Mouse (Mus musculus) heart, postnatal 14 days (tissue): ENCODE data around the gene Taar7e. TPM values are rescaled to one million over a fixed set of nuclear protein-coding genes. Genes with fewer than 3 reads are reported as not detected.
"Not testable (repeated sequence)": the region's sequence is repeated elsewhere in the genome, so short reads cannot be mapped to it uniquely, and the experiment has no call there.

Experiments used
- DNase-seq, 2 experiments: peaks; one replicate each; pipeline ENCODE4 v3.0.0; 2021 to 2022
- intact Hi-C: fragments of 180-260 bp; cut with DNase I; formaldehyde crosslinking; loops from one replicate; pipeline ENCODE4 v1.15.1; 2025
- long read RNA-seq, 2 experiments: library from polyadenylated mRNA; stranded (forward); transcript quantifications; one replicate each; pipeline ENCODE4 v2.0.0; 2021
- total RNA-seq, 2 experiments: library from RNA; stranded (reverse); gene quantifications; 2 replicates each; pipeline ENCODE4 v1.2.3; 2021

The Taar7e gene
- not detected for total RNA-seq
- long read RNA-seq, experiment 1: 0 reads
- long read RNA-seq, experiment 2: 0 reads

DNA sequence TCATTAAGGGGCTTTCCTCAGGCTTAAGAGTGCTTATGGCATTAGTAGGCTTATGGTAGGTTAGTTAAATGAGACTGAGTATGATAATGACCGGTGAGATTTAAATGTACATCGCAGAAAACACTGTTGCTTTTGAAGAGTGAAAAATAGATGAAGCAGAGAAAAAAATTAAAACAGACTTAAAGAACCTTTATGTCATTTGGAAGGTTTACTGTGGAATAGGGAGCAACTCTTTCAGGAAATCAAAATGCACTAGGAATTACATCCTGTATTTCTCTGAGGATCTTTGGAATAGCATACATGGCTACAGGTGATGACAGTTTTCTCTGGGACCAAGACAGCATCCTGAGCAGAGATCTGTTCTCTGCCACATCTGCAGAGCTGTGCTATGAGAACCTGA is at the start of gene Taar7e:
Gene Taar7e (plus strand): TSS at position 301 of the 400 bp plus-strand sequence.
- intact Hi-C loops: no loop called here
- DNase-seq: no peak

DNA sequence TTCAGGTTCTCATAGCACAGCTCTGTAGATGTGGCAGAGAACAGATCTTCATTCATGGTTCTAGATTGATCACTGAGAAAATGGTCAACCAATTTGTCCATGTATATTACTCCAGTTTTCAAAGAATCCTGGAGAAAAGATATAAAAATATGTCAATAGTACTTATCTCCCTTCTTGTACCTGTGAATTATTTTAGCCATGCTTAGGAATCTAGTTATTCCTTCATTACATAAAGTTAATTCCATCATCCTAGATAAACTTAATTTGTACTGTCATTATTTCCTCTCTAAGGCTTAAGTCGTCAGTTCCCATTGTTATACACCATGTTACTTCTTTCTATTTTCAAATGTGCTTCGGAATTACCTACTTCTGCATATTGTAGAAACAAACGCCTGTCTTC is 44.0 kb upstream of the Taar7e start, which contains the start of gene Taar7a:
Gene Taar7a (minus strand): TSS at position 101 of the 400 bp plus-strand sequence.
- intact Hi-C loops: no loop called here
- no peak for DNase-seq

DNA sequence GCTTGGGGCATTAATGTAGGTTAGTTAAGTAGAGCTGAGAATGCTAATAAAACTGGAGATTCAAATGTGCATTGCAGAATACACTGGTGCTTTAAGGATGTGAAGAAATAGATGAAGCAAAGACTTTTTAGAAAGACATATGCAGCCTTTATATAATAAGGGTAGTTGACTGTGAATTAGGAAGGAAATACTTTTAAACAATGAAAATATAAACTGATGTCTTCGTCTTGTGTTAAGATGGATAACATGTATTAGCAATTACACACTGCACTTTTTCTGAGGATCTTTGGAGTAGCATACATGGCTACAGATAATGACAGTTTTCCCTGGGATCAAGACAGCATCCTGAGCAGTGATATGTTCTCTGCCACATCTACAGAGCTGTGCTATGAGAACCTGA is 37.8 kb upstream of the Taar7e start, which contains the start of gene Taar7b:
Gene Taar7b (plus strand): TSS at position 301 of the 400 bp plus-strand sequence.
- intact Hi-C loops: no loop called here
- no peak for DNase-seq

DNA sequence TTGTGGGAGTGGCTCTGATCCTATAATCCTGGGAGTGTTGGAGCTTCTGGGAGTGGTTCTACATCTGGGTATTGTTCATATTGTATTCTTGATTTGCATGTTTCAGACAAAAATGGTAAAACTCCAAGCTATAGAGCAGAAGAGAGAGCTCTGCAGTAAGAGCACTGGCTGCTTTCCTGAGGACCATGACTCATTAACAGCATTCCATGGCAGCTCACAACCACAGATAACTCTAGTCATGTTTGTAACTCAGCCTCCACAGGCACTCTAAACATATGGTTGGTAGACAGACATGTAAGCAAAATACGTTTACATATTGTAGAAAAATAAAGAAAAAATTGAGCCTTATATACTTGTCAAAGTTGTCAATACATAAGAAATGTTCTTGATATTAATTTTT is 31.0 kb upstream of the Taar7e start:
- DNase-seq: no peak
- intact Hi-C loops: no loop called here

DNA sequence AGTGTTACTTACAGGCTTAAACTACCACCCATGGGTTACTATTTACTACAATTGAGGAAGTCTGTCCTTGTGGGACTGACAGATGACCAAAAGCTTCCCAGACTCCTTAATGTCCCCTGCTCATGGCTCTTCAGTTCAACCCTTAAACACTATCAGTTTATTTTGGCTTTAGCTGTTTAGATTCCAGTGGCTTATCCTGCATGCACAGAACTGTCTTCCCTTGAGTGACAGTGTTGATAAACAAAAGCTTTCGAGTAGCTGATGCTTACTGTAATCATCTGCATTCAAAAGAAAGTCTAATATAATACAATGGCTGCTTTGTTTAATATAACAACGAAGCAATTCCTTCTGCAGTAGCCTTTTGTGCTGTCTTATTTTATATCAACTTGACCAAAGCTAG is 30.4 kb upstream of the Taar7e start:
- intact Hi-C loops: no loop called here
- DNase-seq: no peak

DNA sequence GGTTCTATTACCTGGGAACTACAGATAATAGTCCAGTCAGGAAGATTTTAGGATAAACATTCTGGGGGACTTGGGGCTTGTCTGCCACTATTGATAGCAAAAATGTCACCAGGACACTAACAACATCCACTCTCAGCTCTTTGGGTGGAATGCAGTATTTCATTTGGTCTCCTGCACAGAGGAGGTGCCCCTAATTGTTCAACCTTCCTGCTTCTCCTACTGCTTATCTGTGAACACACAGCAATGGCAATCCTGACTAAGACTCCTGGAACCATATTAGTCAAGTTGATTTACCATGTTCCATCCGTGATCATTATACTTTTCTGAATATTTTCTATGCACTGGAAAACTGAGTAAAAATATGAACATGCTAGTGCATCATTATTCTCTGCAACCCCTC is 29.3 kb upstream of the Taar7e start:
- DNase-seq: no peak
- intact Hi-C loops: no loop called here

DNA sequence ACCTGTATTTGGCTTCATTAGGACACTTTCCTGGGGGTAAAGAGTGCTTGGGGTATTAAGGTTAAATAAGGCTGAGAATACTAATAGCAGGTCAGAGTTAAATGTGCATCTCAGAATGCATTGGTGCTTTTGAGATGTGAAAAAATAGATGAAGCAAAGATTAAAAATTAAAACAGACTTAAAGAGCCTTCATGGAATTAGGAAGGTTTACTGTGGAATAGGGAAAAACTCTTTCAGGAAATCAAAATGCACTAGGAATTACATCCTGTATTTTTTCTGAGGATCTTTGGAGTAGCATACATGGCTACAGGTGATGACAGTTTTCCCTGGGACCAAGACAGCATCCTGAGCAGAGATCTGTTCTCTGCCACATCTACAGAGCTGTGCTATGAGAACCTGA is 10.5 kb upstream of the Taar7e start, which contains the start of gene Taar7d:
Gene Taar7d (plus strand): TSS at position 301 of the 400 bp plus-strand sequence.
- intact Hi-C loops: no loop called here
- DNase-seq: no peak

DNA sequence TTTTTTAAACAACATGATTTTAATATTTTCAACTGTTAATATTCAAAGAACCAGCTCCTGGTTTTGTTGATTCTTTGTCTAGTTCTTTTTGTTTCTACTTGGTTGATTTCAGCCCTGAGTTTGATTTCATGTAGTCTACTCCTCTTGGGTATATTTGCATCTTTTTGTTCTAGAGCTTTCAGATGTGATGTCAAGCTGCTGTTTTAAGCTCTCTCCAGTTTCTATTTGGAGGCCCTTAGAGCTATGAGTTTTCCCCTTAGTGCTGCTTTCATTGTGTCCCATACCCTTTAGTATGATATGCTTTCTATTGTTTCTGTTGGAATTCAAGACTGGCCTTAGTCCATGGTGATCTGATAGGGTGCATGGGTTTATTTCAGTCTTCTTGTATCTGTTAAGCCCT is 6.1 kb upstream of the Taar7e start:
- DNase-seq: no peak
- intact Hi-C loops: no loop called here

DNA sequence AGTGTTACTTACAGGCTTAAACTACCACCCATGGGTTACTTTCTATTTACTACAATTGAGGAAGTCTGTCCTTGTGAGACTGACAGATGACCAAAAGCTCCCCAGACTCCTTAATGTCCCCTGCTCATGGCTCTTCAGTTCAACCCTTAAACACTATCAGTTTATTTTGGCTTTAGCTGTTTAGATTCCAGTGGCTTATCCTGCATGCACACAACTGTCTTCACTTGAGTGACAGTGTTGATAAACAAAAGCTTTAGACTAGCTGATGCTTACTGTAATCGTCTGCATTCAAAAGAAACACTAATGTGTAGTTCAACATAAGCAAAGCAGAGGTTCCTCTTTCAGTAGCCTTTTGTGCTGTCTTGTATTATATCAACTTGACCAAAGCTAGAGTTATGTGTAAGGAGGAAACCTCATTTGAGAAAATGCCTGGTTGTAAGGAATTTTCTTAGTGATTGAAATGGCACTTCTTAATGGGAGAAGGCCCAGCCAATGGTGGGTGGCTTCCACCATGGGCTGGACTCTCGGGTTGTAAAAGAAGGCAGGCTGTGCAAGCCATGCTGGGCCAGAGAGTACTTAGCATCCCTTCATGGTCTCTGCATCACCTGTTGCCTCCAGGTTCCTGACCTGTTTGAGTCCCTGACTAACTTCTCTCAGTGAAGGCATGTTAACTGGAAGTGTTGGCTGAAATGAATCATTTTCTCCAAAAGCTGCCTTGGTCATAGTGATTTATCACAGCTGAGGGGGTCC is 2.9 kb downstream of the Taar7e start:
- intact Hi-C loops: no loop called here
- no peak for DNase-seq

DNA sequence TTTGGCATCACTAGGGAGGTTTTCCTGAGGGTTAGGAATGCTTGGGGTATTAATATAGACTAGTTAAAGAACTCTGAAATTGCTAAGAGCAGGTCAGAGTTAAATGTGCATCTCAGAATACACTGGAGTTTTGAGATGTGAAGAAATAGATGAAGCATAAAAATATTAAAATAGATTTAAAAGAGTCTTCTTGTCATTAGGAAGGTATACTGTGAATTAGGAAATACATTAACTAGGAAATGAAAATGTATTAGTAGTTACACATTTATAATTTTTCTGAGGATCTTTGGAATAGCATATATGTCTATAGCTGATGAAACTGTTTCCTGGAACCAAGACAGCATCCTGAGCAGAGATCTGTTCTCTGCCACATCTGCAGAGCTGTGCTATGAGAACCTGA is 11.8 kb downstream of the Taar7e start, which contains the start of gene Taar7f:
Gene Taar7f (plus strand): TSS at position 301 of the 400 bp plus-strand sequence.
- DNase-seq: no peak

DNA sequence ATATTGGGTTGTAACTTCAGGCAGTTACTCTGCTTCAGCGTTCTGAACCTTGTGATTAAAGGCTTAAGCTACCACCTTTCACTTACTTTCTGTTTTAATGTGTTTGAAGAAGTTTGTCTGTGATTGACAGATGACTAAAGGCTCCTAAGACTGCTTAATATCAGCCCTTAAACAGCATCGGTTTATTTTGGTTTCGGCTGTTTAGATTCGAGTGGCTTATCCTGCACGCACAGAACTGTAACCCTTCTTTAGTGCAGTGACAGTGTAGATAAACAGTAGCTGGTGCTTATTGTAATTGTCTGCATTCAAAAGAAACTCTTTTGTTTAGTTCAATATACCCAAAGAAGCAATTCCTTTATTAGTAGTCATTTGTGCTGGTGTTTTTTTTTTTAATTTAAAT is 14.6 kb downstream of the Taar7e start:
- no peak for DNase-seq
- intact Hi-C loops: no loop called here

More for the DNA sequence above, 11.8 kb downstream of the Taar7e start, which contains the start of gene Taar7f:
- intact Hi-C loops: no loop called here

DNA sequence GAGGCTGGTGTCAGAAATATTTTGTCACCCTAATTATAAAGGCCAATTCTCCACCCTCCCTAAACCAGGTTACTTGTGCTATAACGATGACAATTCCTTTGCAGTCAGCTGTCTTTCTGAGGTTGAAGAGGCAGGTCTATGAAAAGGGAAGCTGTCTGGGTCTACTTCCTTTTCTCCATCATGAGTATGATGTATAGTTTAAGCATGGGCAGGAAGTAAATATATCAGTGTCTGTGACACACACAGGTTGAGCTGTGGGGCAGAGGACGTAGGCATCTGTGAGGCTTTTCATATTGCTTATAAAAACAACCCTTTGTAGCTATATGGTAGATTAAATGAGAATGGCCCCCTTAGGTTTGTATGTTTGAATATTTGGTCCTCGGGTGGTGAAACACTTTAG is 21.6 kb downstream of the Taar7e start:
- intact Hi-C loops: no loop called here
- DNase-seq: no peak

DNA sequence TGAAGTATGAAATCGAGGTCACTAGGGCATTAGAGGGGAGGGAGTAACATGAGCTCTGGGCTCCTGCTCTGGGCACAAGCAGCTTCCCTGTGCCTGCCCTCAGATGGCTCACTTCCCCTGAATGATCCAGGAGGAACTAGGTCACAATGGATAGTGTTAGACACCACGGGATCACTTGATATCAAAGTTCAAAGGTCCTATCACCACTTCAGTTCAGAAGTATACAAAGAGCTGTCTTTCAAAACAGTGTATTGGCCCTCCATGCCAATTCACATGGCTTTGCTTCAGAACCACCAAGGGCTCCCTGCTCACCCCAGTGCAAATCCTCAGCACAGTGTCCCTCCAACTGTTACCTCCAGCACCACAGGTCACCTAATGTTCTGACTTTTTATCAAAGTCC is 37.3 kb downstream of the Taar7e start:
- DNase-seq, intact Hi-C loops: not testable (repeated sequence)

DNA sequence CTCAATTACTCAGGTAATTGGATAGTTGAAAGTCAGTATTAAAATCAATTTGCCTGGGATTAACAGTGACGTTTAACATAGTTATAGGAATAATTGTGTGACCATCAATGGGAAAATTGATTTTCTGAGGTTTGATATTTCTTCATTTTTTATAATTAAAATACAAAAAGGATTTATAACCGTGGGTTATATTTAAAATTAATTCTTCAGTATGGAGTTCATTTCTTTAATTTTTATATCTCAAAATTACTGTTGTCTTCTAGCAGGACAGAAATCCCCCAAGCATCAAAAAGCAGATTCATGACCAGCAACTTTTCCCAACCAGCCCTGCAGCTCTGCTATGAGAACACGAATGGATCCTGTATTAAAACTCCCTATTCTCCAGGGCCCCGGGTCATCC is 38.8 kb downstream of the Taar7e start, which contains the start of gene Taar8a:
Gene Taar8a (plus strand): TSS at position 301 of the 400 bp plus-strand sequence.
- intact Hi-C loops: not testable (repeated sequence)

DNA sequence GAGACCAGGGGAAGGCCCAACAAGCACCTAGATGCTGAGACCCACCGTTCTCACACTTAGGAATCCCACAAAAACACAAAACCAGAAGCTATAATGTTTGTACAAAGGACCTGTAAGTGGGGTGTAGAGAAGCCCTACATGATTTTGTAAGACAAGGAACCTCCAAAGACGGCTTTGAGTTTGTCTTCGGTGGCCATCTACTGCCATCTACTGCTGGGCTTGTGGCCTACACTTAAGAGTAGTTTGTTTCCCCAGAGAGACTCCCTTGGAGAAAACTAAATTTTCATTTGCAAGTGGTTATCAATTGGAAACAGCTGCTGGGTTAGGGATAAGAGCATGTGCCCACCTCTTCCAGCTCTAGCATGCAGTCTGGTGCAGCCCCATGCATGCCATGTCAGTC is 42.8 kb downstream of the Taar7e start:
- intact Hi-C loops: loop anchor here (2.0 to 5.0 kb wide), 2 partner anchors 101 to 268 kb away; no protein-coding TSS in a partner anchor
- DNase-seq: peak; percentile 25 to 58

More for the DNA sequence above, 38.8 kb downstream of the Taar7e start, which contains the start of gene Taar8a:
- not testable (repeated sequence) for DNase-seq

DNA sequence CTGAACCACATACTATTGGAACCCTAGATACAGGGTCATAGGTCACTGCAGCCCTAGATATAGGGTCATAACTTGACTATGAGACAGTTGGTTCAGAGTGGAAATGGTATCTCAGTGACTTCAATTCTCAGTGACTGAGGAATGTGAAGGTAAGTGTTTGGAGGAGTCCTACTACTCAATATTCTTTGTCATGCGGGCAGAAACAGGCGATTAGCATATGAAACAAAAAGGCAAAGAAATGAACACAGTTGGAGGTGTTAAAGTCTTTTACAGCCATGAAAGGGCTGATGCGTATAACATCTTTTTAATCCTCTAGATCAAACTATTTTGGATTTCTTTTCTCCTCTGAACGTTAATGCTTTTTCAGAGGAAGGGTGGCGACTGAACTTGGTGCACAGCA is 48.5 kb downstream of the Taar7e start:
- DNase-seq: no peak
- intact Hi-C loops: no loop called here

DNA sequence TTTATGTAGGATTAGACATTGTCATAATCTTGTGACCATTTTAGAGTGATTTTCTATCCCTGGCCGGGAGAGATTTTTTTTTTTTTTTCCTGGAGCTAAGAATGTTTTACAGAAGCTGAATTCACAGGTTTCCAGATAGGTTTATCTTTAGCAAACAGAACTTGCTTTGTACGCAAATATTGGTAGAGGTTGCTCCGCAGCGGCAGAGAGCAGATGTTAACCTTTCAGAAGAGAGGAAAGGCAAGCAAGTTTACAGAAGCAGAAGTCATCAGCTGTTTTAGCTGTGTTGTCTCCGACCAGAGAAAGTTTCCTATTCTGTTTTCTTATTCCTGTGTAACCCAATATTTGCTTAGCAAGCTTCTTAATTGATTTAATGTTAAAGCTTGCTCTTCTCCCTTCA is 49.1 kb downstream of the Taar7e start:
- DNase-seq: no peak
- intact Hi-C loops: no loop called here

DNA sequence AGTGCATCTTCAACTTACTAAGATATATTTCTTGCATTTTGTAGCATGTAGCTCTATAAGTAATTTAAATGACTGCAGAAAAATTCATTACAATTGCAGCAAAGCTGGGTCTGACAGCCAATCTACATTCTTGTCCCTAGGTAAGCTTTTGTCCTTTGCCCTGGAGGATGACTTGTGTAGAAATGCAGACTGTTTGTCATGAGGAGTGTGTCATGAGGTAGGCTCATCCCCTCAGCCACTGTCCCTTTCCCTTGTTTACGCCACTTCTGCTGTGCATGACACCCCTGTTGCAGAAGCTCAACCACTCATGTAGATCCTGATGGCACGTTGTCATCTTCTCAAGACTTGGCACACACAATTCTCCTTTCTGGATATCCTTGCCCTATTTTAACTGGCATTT is 49.8 kb downstream of the Taar7e start:
- intact Hi-C loops: no loop called here

More for the DNA sequence above, 49.8 kb downstream of the Taar7e start:
- no peak for DNase-seq
